Mouse (Mus musculus) spleen, postnatal 4 days (tissue): Measurements from ENCODE around the gene Gm13090.

Experiments
- DNase-seq, 2 experiments: peaks; one replicate each; pipeline ENCODE4 v3.0.0; 2022; ENCODE audit warnings: low spot score in 2 of 2

Gene Gm13090

GRCm38 (mm10) chr4:151138586-151138985, 49.2 kb downstream of the Gm13090 start:
- no peak for DNase-seq

- DNase-seq, result peak; percentile 40 to 81
Measured at GRCm38 (mm10) chr4:151139053-151139840, 49.9 kb downstream of the Gm13090 start.

- no peak for DNase-seq
Measured at GRCm38 (mm10) chr4:151140368-151140982, 51.1 kb downstream of the Gm13090 start.
